Mouse (Mus musculus): Measurements from ENCODE around the gene Dusp8.

GRCm38 (mm10) chr7:142119632-142120031, 24.0 kb upstream of the Dusp8 start:
- TF ChIP-seq POLR2A (IDR thresholded peaks at IDR 0.05; ENCODE audit: extremely low read depth, insufficient read depth, low read length) (no peak), CTCF (IDR thresholded peaks at IDR 0.05; ENCODE audit: extremely low read depth, insufficient read depth, low read length) (peak; percentile 43; the same call in 1 of the 2 replicates)

All from cortical plate, adult 2 months (tissue).